ENCODE assay signal across 9 mouse cellular contexts in genomic region chr11:113651907-113652273, GRCm38 (mm10). TPM values are rescaled to one million over a fixed set of nuclear protein-coding genes. Genes with fewer than 3 reads are reported as not detected.
DNase-seq lines count a peak whose midpoint lies in the region; ATAC-seq and TF ChIP-seq lines count a peak whose summit lies in the region.
"Had no signal": no experiment of that assay in that cellular context is flagged by ENCODE, and none has a peak within 500 bp of the region (broad histone marks: within the 10 kb centered on the region; RNA-seq: fewer than 3 reads in every experiment).

No protein-coding gene starts in this region.

- no peaks in the 10 kb centered on the region for H3K9me3 ChIP-seq in CH12.LX (replicated peaks; ENCODE audit: low read length)
- no peaks in the 10 kb centered on the region for H3K9me3 ChIP-seq in kidney, embryonic 15.5 days (replicated peaks)
- H3K9me3 ChIP-seq: heart, embryonic 13.5 days had no signal

- H3K27ac ChIP-seq in CH12.LX (ENCODE audit: insufficient read depth, low read depth) = no peak overlapping the region
- peak overlapping the region; percentile 59 for H3K27ac ChIP-seq in kidney, embryonic 15.5 days
- no peak overlapping the region for H3K27ac ChIP-seq in thymus, adult 2 months (ENCODE audit: control insufficient read depth, insufficient read depth, low read length)
- H3K27ac ChIP-seq: heart, embryonic 13.5 days had no signal

- H3K4me3 ChIP-seq in CH12.LX (replicated peaks in 1 of 3; ENCODE audit: low read depth in 2 of 3, low read length in 2 of 3, poor library complexity in 1 of 3) = no peak overlapping the region
- H3K4me3 ChIP-seq in kidney, embryonic 15.5 days (replicated peaks) = no peak overlapping the region
- H3K4me3 ChIP-seq in thymus, adult 2 months (ENCODE audit: control insufficient read depth, insufficient read depth, low read length) = no peak overlapping the region
- H3K4me3 ChIP-seq: heart, embryonic 13.5 days had no signal

- H3K79me2 ChIP-seq in CH12.LX (replicated peaks; ENCODE audit: control insufficient read depth, extremely low read depth, insufficient read depth, poor library complexity, severe bottlenecking) = no peaks in the 10 kb centered on the region

- no peak overlapping the region for H3K4me2 ChIP-seq in CH12.LX (ENCODE audit: insufficient read depth, low read depth, poor library complexity, severe bottlenecking)
- H3K4me2 ChIP-seq in kidney, embryonic 15.5 days = 0 out of 2 replicates have a peak overlapping the region, but pooled peaks have one; percentile 69
- H3K4me2 ChIP-seq: heart, embryonic 13.5 days had no signal

- peaks cover 9 to 28% of the 10 kb centered on the region in 2 experiments; a peak in 3 of 4 replicates for H3K4me1 ChIP-seq in CH12.LX (ENCODE audit: control insufficient read depth in 1 of 2, insufficient read depth in 2 of 2)
- H3K4me1 ChIP-seq in kidney, embryonic 15.5 days = peaks cover 52% of the 10 kb centered on the region
- peaks cover 14% of the 10 kb centered on the region for H3K4me1 ChIP-seq in thymus, adult 2 months (replicated peaks; ENCODE audit: control insufficient read depth, insufficient read depth, low read length)

- no peak for TF ChIP-seq EP300 in CH12.LX (IDR thresholded peaks at IDR 0.05; ENCODE audit: low read length)

- peaks cover 53 to 58% of the 10 kb centered on the region in 2 experiments for H3K36me3 ChIP-seq in CH12.LX (replicated peaks in 1 of 2; ENCODE audit: control insufficient read depth in 1 of 2, insufficient read depth in 1 of 2, low read length in 1 of 2)
- peaks cover 52% of the 10 kb centered on the region for H3K36me3 ChIP-seq in kidney, embryonic 15.5 days
- peaks cover 47% of the 10 kb centered on the region for H3K36me3 ChIP-seq in thymus, adult 2 months (ENCODE audit: control insufficient read depth, insufficient read depth, low read length)

- peak; percentile 18; the same call in 1 of the 2 replicates for ATAC-seq in kidney, embryonic 15.5 days (replicated peaks; ENCODE audit: low FRiP score)

- no peaks in the 10 kb centered on the region for H3K27me3 ChIP-seq in CH12.LX (replicated peaks)
- no peaks in the 10 kb centered on the region for H3K27me3 ChIP-seq in kidney, embryonic 15.5 days
- H3K27me3 ChIP-seq in thymus, adult 2 months (ENCODE audit: control insufficient read depth, insufficient read depth, low read length) = no peaks in the 10 kb centered on the region
- H3K27me3 ChIP-seq: heart, embryonic 13.5 days had no signal

- 51% methylated on average over 8 of the region's 8 CpGs for WGBS in kidney, embryonic 15.5 days
- 70% methylated on average over 8 of the region's 8 CpGs for WGBS in thymus, adult 2 months

- peak; percentile 13 to 46; a peak in 2 of 4 replicates for TF ChIP-seq CTCF in CH12.LX (conservative IDR thresholded peaks at IDR 0.05 in 1 of 2, IDR thresholded peaks at IDR 0.05 in 1 of 2; ENCODE audit: low read depth in 2 of 2, low read length in 2 of 2)
- 0 out of 2 replicates have a peak, but pooled peaks have one; percentile 29 for TF ChIP-seq CTCF in thymus, adult 2 months (IDR thresholded peaks at IDR 0.05; ENCODE audit: borderline replicate concordance, control insufficient read depth, extremely low read depth, insufficient read depth, low read length, poor library complexity)

- dilution Hi-C loops in CH12.LX (cut with MboI; ENCODE audit: extremely low pct_ligation_motif_present, extremely low pct_unique_long_range_greater_than_20kb, low sequenced_read_pairs) = no loop called here

- peak; percentile 35 for DNase-seq in adrenal gland, postnatal 10 days
- DNase-seq in adrenal gland, postnatal 4 days (ENCODE audit: low spot score in 2 of 2) = no peak
- peak; percentile 38 for DNase-seq in CH12.LX (ENCODE audit: extremely low read depth)
- DNase-seq in embryo, embryonic 9.5 days (ENCODE audit: extremely low spot score) = peak; percentile 60
- peak; percentile 64 to 66 for DNase-seq in lung, postnatal 4 days
- DNase-seq in thymus, adult 2 months = peak; percentile 49
- DNase-seq in spleen, adult 18-20 months = no peak

- in situ Hi-C loops in CH12.LX (cut with MboI; ENCODE audit: low pct_ligation_motif_present, low pct_unique_long_range_greater_than_20kb, low sequenced_read_pairs) = no loop called here

- TF ChIP-seq RAD21 in CH12.LX (IDR thresholded peaks at IDR 0.05; ENCODE audit: low read depth, low read length) = no peak

- TF ChIP-seq POLR2A in CH12.LX (IDR thresholded peaks at IDR 0.05; ENCODE audit: low read depth, low read length) = no peak
- TF ChIP-seq POLR2A in thymus, adult 2 months (IDR thresholded peaks at IDR 0.05; ENCODE audit: control insufficient read depth, extremely low read depth, insufficient read depth, low read length, poor library complexity) = no peak

- no peak overlapping the region for H3K9ac ChIP-seq in CH12.LX (ENCODE audit: insufficient read depth, low read depth)
- H3K9ac ChIP-seq in kidney, embryonic 15.5 days = no peak overlapping the region
- H3K9ac ChIP-seq: heart, embryonic 13.5 days had no signal

TF ChIP-seq in CH12.LX, 34 proteins besides CTCF, POLR2A, EP300 and RAD21:
- TF ChIP-seq SMC3 (IDR thresholded peaks at IDR 0.05; ENCODE audit: low read depth, low read length) = peak; percentile 11; the same call in 1 of the 2 replicates
- peak; percentile 45; the same call in 1 of the 2 replicates for TF ChIP-seq MAZ (IDR thresholded peaks at IDR 0.05; ENCODE audit: low read depth, low read length)
- no peak for TF ChIP-seq MEF2A (IDR thresholded peaks at IDR 0.05; ENCODE audit: borderline replicate concordance, low read depth, low read length)
TF ChIP-seq in CH12.LX: peak in this region for 2.

RNA-seq across cellular contexts. Expression of gene Slc39a11, which starts 2.0 kb away (rescaled TPM):
- total RNA-seq in adrenal gland, postnatal 10 days (2021) = 10 to 100 TPM; 17.3 to 18.5 TPM
- 10 to 100 TPM; 23.9 to 26.0 TPM for total RNA-seq in adrenal gland, postnatal 4 days (2021)
- total RNA-seq in CH12.LX (2012; rRNA removed) (52.2 and 54.4 TPM in 2 replicates), CH12.LX (2014; rRNA removed) (43.2 and 44.9 TPM in 2 replicates)
- polyA plus RNA-seq in CH12.LX (2012; ENCODE audit: insufficient read length, low read depth) = 51.0 and 53.1 TPM in 2 replicates
- polyA plus RNA-seq in kidney, embryonic 15.5 days (2015; fragmentation: Nextera tagmentation; extraction: Ambion mirVana) = 22.0 and 22.2 TPM in 2 replicates
- 18.0 and 19.0 TPM in 2 replicates for polyA plus RNA-seq in thymus, adult 2 months (2012; rRNA removed)

RNA-seq across cellular contexts. Expression of gene Cog1, which starts 2.9 kb away (rescaled TPM):
- total RNA-seq in adrenal gland, postnatal 10 days (2021) = 10 to 100 TPM; 25.5 to 26.0 TPM
- total RNA-seq in adrenal gland, postnatal 4 days (2021) = 10 to 100 TPM; 34.9 to 41.8 TPM
- 28.2 and 28.6 TPM in 2 replicates for total RNA-seq in CH12.LX (2012; rRNA removed)
- 15.4 and 15.8 TPM in 2 replicates for total RNA-seq in CH12.LX (2014; rRNA removed)
- polyA plus RNA-seq in CH12.LX (2012; ENCODE audit: insufficient read length, low read depth) = 31.5 and 38.6 TPM in 2 replicates
- polyA plus RNA-seq in kidney, embryonic 15.5 days (2015; fragmentation: Nextera tagmentation; extraction: Ambion mirVana) = 23.6 and 25.6 TPM in 2 replicates
- 66.4 and 67.4 TPM in 2 replicates for polyA plus RNA-seq in thymus, adult 2 months (2012; rRNA removed)

RNA-seq across cellular contexts. Expression of gene Fam104a, which starts 32.1 kb away (rescaled TPM):
- total RNA-seq in adrenal gland, postnatal 10 days (2021) = 10 to 100 TPM; 25.9 to 27.0 TPM
- total RNA-seq in adrenal gland, postnatal 4 days (2021) = 10 to 100 TPM; 32.5 to 33.5 TPM
- total RNA-seq in CH12.LX (2012; rRNA removed) (34.9 and 35.3 TPM in 2 replicates), CH12.LX (2014; rRNA removed) (11.6 and 14.6 TPM in 2 replicates)
- 55.0 and 57.0 TPM in 2 replicates for polyA plus RNA-seq in CH12.LX (2012; ENCODE audit: insufficient read length, low read depth)
- polyA plus RNA-seq in kidney, embryonic 15.5 days (2015; fragmentation: Nextera tagmentation; extraction: Ambion mirVana) = 44.4 and 45.3 TPM in 2 replicates
- polyA plus RNA-seq in thymus, adult 2 months (2012; rRNA removed) = 44.7 and 51.6 TPM in 2 replicates

RNA-seq across cellular contexts. Expression of gene D11Wsu47e, which starts 32.3 kb away (rescaled TPM):
- 10 to 100 TPM; 11.2 to 15.1 TPM for total RNA-seq in adrenal gland, postnatal 10 days (2021)
- 10 to 100 TPM; 24.7 to 25.9 TPM for total RNA-seq in adrenal gland, postnatal 4 days (2021)
- total RNA-seq in CH12.LX (2012; rRNA removed) (25.1 and 30.1 TPM in 2 replicates), CH12.LX (2014; rRNA removed) (25.6 and 29.6 TPM in 2 replicates)
- 24.7 and 26.2 TPM in 2 replicates for polyA plus RNA-seq in CH12.LX (2012; ENCODE audit: insufficient read length, low read depth)
- polyA plus RNA-seq in kidney, embryonic 15.5 days (2015; fragmentation: Nextera tagmentation; extraction: Ambion mirVana) = 21.3 and 22.0 TPM in 2 replicates
- 13.6 TPM in 2 replicates for polyA plus RNA-seq in thymus, adult 2 months (2012; rRNA removed)

RNA-seq across cellular contexts. Expression of gene Sstr2, which starts 32.7 kb away (rescaled TPM):
- total RNA-seq in adrenal gland, postnatal 10 days (2021) = 1 to 10 TPM; 1.9 to 3.0 TPM
- 1 to 10 TPM; 3.6 to 4.8 TPM for total RNA-seq in adrenal gland, postnatal 4 days (2021)
- total RNA-seq in CH12.LX (2012; rRNA removed) (not detected in 2 replicates), CH12.LX (2014; rRNA removed) (not detected in 2 replicates)
- polyA plus RNA-seq in CH12.LX (2012; ENCODE audit: insufficient read length, low read depth) = not detected in 2 replicates
- 0.51 and 1.1 TPM in 2 replicates for polyA plus RNA-seq in kidney, embryonic 15.5 days (2015; fragmentation: Nextera tagmentation; extraction: Ambion mirVana)
- polyA plus RNA-seq in thymus, adult 2 months (2012; rRNA removed) = 4.9 and 6.7 TPM in 2 replicates

Comparison
In these comparisons a context has a peak if more than half of its experiments do, and no peak if none do; other contexts are left out.
1. DNase-seq: peak in adrenal gland, postnatal 10 days (single experiment), CH12.LX (single experiment), embryo, embryonic 9.5 days (single experiment), lung, postnatal 4 days (2 of 2) and thymus, adult 2 months (single experiment); none in adrenal gland, postnatal 4 days (0 of 2) and spleen, adult 18-20 months (0 of 2).